Mouse (Mus musculus) CD8-positive naive resting alpha-beta T cell, adult 2 months (primary cell): ENCODE results near the gene Zfp992.
"Not testable (repeated sequence)": the region's sequence is repeated elsewhere in the genome, so short reads cannot be mapped to it uniquely, and the experiment has no call there.

Experiments
- DNase-seq, 2 experiments: peaks; one replicate each; pipeline ENCODE4 v3.0.0; 2022; ENCODE audit warnings: low read depth in 2 of 2, low spot score in 2 of 2

The Zfp992 gene

GRCm38 (mm10) chr4:146516474-146516873 is 67.7 kb downstream of the Zfp992 start:
- no peak for DNase-seq

GRCm38 (mm10) chr4:146517150-146517549 is 68.3 kb downstream of the Zfp992 start:
- DNase-seq: not testable (repeated sequence)
